Mouse (Mus musculus) embryonic facial prominence, embryonic 10.5 days (tissue): Measurements from ENCODE around the gene Nrd1. TPM values are rescaled to one million over a fixed set of nuclear protein-coding genes. Genes with fewer than 3 reads are reported as not detected.

Experiments
- DNase-seq: peaks from one replicate; pipeline ENCODE4 v3.0.0-alpha.2; 2017; ENCODE audit warnings: low spot score
- H3K27ac ChIP-seq: fragments of 300-500 bp; sonication (generic); replicated peaks from 2 replicates; pipeline ENCODE4 v1.5.1; 2016; ENCODE audit warnings: mild to moderate bottlenecking
- H3K27me3 ChIP-seq: fragments of 300-500 bp; sonication (generic); replicated peaks from 2 replicates; pipeline ENCODE4 v1.6.1; 2016; ENCODE audit warnings: low read depth, mild to moderate bottlenecking; ENCODE audit not compliant: poor library complexity, severe bottlenecking
- H3K36me3 ChIP-seq: fragments of 300-500 bp; sonication (generic); replicated peaks from 2 replicates; pipeline ENCODE4 v1.6.1; 2016; ENCODE audit warnings: mild to moderate bottlenecking, moderate library complexity
- H3K4me1 ChIP-seq: fragments of 300-500 bp; sonication (generic); 2 replicates; pipeline ENCODE4 v1.6.1; 2016
- H3K4me3 ChIP-seq: fragments of 300-500 bp; sonication (generic); 2 replicates; pipeline ENCODE4 v1.5.1; 2016; ENCODE audit warnings: mild to moderate bottlenecking, moderate library complexity
- H3K9me3 ChIP-seq: fragments of 300-500 bp; sonication (generic); 2 replicates; pipeline ENCODE4 v1.6.1; 2016; ENCODE audit warnings: mild to moderate bottlenecking
- whole genome bisulfite sequencing: fragments of 180-500 bp; shearing (Covaris S2); methylation state at CpG from one replicate; pipeline ENCODE4 v1.1.7; 2016; 5-methylcytosine and 5-hydroxymethylcytosine counted together
- microRNA counts: library from miRNA; unstranded; fragments of <30 nt; microRNA quantifications from one replicate; lab custom pipeline; 2017
- microRNA-seq: library from miRNA; unstranded; fragments of <30 nt; microRNA quantifications from one replicate; pipeline ENCODE4, GENCODE M21; 2017
- polyA plus RNA-seq: library from polyadenylated mRNA; unstranded; fragments of >200 nt; fragmentation: Nextera tagmentation; extraction: Ambion mirVana; gene quantifications from 2 replicates; pipeline ENCODE4 v1.2.1, GENCODE M21; 2016

The Nrd1 gene
- polyA plus RNA-seq, 1 experiment from 2014 or later = 78.6 TPM

DNA sequence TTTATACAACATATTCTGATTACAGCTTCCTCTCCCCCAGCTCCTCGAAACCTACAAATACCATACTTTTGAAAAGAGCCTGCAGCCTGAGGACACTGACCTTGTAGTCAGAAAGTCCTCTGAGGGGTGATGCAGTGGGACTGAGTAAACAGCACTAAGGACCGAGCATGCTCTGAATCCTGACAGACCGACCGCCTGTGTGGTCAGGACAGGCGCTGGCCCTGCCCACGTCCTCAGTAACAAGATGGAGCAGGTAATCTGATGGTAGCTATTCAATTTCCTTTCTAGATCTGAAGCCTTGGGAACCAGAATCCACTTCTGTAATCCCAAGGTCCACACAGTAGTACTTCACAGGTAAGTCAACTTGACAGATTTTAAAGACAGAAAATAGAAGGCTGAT, 108.6 kb downstream of the Nrd1 start:
- Histone ChIP-seq H3K27me3 (no peaks in the 10 kb centered on the region), H3K4me1 (no peaks in the 10 kb centered on the region), H3K9me3 (no peaks in the 10 kb centered on the region), H3K36me3 (no peaks in the 10 kb centered on the region), H3K27ac (no peak overlapping the region), H3K4me3 (no peak overlapping the region)
- WGBS = 79% methylated on average over 6 of the region's 6 CpGs
- no peak for DNase-seq

DNA sequence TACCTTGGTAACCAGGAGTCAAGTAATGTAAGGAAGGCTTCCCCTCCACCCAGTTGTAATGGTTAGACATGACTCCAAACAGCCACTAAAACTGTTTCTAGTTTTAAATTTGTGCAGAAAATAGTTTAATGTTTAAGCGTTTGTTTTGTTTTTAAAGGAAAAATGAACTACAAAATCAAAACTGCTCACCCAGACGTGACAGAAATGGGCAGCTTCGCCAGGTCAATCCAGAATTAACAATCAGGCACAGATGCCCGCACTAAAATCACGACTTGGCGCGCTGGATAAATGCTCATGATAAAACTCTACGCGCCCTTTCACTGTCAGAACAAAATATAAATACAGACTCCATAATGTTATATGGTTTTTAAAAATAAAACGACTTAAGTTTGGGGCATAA, 109.2 kb downstream of the Nrd1 start:
- Histone ChIP-seq H3K36me3 (no peaks in the 10 kb centered on the region), H3K27ac (no peak overlapping the region), H3K27me3 (no peaks in the 10 kb centered on the region), H3K9me3 (no peaks in the 10 kb centered on the region), H3K4me1 (no peaks in the 10 kb centered on the region), H3K4me3 (no peak overlapping the region)
- WGBS = 93% methylated on average over 10 of the region's 10 CpGs
- no peak for DNase-seq

DNA sequence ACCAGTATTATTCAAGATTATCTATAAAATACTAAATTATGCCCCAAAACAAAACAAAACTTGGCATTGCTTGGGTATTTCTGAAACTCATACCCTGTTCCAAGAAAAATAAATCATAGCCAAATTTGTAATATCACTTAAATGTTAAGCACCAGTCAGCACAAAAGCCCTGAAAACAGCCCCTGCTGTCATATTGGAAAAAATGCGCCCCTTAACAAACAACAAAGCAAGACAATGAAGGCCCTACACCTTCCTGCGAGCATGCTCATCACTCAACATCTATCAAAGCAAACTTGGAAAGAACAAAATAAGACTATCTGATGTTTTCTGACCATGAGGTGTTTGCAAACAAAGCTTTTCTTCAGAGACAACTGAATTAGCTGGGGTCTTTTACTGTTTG, 110.5 kb downstream of the Nrd1 start:
- H3K4me1 ChIP-seq = peaks cover 5% of the 10 kb centered on the region
- H3K36me3 ChIP-seq = no peaks in the 10 kb centered on the region
- H3K4me3 ChIP-seq = no peak overlapping the region
- no peaks in the 10 kb centered on the region for H3K9me3 ChIP-seq
- no peak for DNase-seq
- H3K27ac ChIP-seq = no peak overlapping the region
- no peaks in the 10 kb centered on the region for H3K27me3 ChIP-seq
- 92% methylated on average over 2 of the region's 2 CpGs for WGBS

MicroRNAs within 50 kb of the gene (microRNA counts, 519-probe panel; counts per million panel counts)
- 188 counts per million, percentile 57 among the panel's probes with 10 or more counts for microRNA mmu-miR-761 (lab: Ali Mortazavi, UCI)

Small RNA genes within 50 kb of the gene (microRNA-seq; reads per million reads assigned to microRNA genes)
- gene Mir761 = not detected

Other genes with a start within 250 kb of the Nrd1 start
- 4.2 and 4.6 TPM in 2 replicates for gene Zfyve9, start 219.9 kb upstream of the Nrd1 start, polyA plus RNA-seq
- gene Btf3l4, start 167.0 kb upstream of the Nrd1 start, polyA plus RNA-seq = 210 and 220 TPM in 2 replicates
- gene Txndc12, start 166.1 kb upstream of the Nrd1 start, polyA plus RNA-seq = 92.3 and 92.8 TPM in 2 replicates
- 65.3 and 70.6 TPM in 2 replicates for gene Kti12, start 152.9 kb upstream of the Nrd1 start, polyA plus RNA-seq
- gene A730015C16Rik, start 152.0 kb upstream of the Nrd1 start, polyA plus RNA-seq = 1.3 and 1.9 TPM in 2 replicates
- gene Rab3b, start 121.6 kb upstream of the Nrd1 start, polyA plus RNA-seq = 17.1 and 20.8 TPM in 2 replicates
- gene Osbpl9, start 201.6 kb downstream of the Nrd1 start, polyA plus RNA-seq = 60.0 and 61.4 TPM in 2 replicates
- gene Calr4, start 233.8 kb downstream of the Nrd1 start, polyA plus RNA-seq = 0.10 and 0.19 TPM in 2 replicates